Mouse (Mus musculus): ENCODE data around the gene Dram2. TPM values are rescaled to one million over a fixed set of nuclear protein-coding genes. Genes with fewer than 3 reads are reported as not detected.
A peak's percentile ranks its signal among the peaks of the same experiment; 100 is the strongest.

Gene Dram2
- polyA plus RNA-seq (2012; rRNA removed) (41.8 and 43.9 TPM in 2 replicates), polyA plus RNA-seq (2014; fragmentation: Nextera tagmentation; extraction: Ambion mirVana) (51.7 and 57.0 TPM in 2 replicates)

DNA sequence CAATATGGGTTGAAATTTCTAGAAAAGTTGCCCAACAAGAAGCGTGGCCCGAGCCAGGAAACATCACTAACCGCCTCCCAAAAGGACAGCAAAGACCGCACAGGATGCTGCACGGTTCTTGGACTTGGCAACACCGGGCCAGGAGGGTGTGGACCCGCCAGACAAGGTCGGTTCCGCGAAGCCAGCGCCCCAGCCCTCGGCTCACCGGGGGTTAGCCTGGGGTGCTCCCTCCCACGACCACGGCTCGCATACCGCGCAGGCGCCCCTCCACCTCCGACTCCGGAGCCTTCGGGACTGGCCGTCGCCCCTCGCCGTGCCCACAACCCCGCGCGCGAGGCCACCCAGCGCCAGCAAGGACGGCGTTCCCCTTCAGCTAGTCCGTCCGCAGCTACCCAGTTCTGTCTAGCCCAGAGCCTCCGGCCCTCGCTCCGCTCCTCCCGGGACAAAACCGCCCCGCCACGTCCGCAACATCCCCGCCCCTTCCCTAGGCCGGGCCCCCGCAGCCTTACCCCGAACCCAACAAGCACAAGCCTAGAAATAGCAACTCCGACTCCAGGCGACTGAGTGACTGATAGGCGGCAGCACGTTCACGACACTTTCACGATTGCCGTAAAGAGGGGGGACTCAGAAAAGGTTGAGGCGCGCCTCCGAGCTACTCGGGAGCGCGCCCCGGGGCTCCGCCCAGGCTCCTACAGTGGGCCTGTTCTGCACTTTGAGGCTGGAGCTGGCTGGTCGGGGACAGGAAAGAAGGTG lies at the start of gene Dram2, which contains the start of gene Cept1:
TSS of gene Dram2 (plus strand) at position 628 of the 753 bp plus-strand sequence.
TSS of gene Cept1 (minus strand) at position 632 of the 753 bp plus-strand sequence.
- peak; percentile 86; the same call in 1 of the 2 replicates for TF ChIP-seq POLR2A (IDR thresholded peaks at IDR 0.05; ENCODE audit: borderline replicate concordance, extremely low read depth, insufficient read depth, insufficient read length)
- Histone ChIP-seq H3K4me1 (ENCODE audit: control insufficient read depth, insufficient read depth, low read length) (peaks cover 7% of the 10 kb centered on the region), H3K9ac (ENCODE audit: low read depth, low read length, severe bottlenecking) (peak within 1 kb of the TSS; percentile 91), H3K4me2 (replicated peaks; ENCODE audit: low read depth, low read length, severe bottlenecking) (peak within 1 kb of the TSS; percentile 68), H3K27ac (replicated peaks; ENCODE audit: low read depth, low read length) (peak within 1 kb of the TSS; percentile 97), H3K9me3 (ENCODE audit: control insufficient read depth, low read length) (no peaks in the 10 kb centered on the region), H3K27me3 (ENCODE audit: control insufficient read depth, insufficient read depth, low read length) (no peaks in the 10 kb centered on the region), H3K36me3 (ENCODE audit: control insufficient read depth, insufficient read depth, low read length) (peaks cover 4% of the 10 kb centered on the region; the same call in 1 of the 2 replicates), H3K4me3 (replicated peaks; ENCODE audit: low read length) (peak within 1 kb of the TSS; percentile 87)
- ATAC-seq (ENCODE audit: low FRiP score, low read depth) (peak; percentile 97), DNase-seq (ENCODE audit: low spot score) (peak; percentile 98)
- under 1% methylated on average over 54 of the region's 63 CpGs for WGBS

DNA sequence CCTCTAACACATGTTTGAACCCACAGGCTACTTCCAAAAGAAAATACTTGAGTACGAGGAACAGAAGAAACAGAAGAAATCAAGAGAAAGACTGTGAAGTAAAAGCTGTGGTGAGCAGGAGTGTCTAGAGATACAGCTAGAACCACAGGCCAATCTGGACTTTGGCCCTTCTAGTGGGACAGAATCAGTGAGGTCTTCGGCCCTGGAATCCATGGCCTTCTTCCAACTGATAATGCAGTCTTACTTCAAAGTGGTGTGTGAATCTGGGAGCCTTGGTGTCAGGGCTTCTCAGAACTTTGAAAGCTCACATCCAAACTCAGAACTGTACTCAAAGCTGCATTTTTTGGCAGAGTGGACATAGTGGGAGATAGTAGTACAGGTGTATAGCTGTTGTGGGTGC lies 47.1 kb upstream of the Dram2 start:
- TF ChIP-seq POLR2A (IDR thresholded peaks at IDR 0.05; ENCODE audit: borderline replicate concordance, extremely low read depth, insufficient read depth, insufficient read length) = no peak
- Histone ChIP-seq H3K27ac (replicated peaks; ENCODE audit: low read depth, low read length) (no peak overlapping the region), H3K4me1 (ENCODE audit: control insufficient read depth, insufficient read depth, low read length) (no peaks in the 10 kb centered on the region), H3K9me3 (ENCODE audit: control insufficient read depth, low read length) (no peaks in the 10 kb centered on the region), H3K4me2 (replicated peaks; ENCODE audit: low read depth, low read length, severe bottlenecking) (no peak overlapping the region), H3K36me3 (ENCODE audit: control insufficient read depth, insufficient read depth, low read length) (peaks cover 33% of the 10 kb centered on the region), H3K9ac (ENCODE audit: low read depth, low read length, severe bottlenecking) (no peak overlapping the region), H3K27me3 (ENCODE audit: control insufficient read depth, insufficient read depth, low read length) (no peaks in the 10 kb centered on the region), H3K4me3 (replicated peaks; ENCODE audit: low read length) (no peak overlapping the region)
- DNase-seq (ENCODE audit: low spot score) (no peak), ATAC-seq (ENCODE audit: low FRiP score, low read depth) (no peak)
- 88% methylated on average over 2 of the region's 2 CpGs for WGBS

DNA sequence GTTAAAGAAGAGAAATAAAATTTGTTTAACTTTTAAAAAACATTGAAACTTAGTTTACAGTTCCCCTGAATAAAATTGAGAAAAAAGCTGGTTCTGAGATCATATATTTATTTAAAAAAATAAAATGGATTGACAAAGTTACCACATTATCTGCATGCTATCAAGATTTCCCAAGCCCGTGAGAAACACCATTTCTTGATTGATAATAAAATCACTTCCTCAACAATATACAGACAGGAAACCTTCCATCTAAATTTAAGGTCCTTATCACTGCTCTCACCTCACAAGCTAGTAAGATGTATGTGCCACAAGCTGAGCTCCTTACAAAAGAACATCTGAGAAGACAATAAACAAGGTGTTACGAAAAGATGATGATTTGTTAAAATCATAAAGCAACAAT lies 44.7 kb upstream of the Dram2 start:
- Histone ChIP-seq H3K4me2 (replicated peaks; ENCODE audit: low read depth, low read length, severe bottlenecking) (no peak overlapping the region), H3K27me3 (ENCODE audit: control insufficient read depth, insufficient read depth, low read length) (no peaks in the 10 kb centered on the region), H3K27ac (replicated peaks; ENCODE audit: low read depth, low read length) (no peak overlapping the region), H3K36me3 (ENCODE audit: control insufficient read depth, insufficient read depth, low read length) (peaks cover 33% of the 10 kb centered on the region), H3K4me1 (ENCODE audit: control insufficient read depth, insufficient read depth, low read length) (no peaks in the 10 kb centered on the region), H3K9me3 (ENCODE audit: control insufficient read depth, low read length) (no peaks in the 10 kb centered on the region), H3K4me3 (replicated peaks; ENCODE audit: low read length) (no peak overlapping the region), H3K9ac (ENCODE audit: low read depth, low read length, severe bottlenecking) (no peak overlapping the region)
- ATAC-seq (ENCODE audit: low FRiP score, low read depth) (no peak), DNase-seq (ENCODE audit: low spot score) (no peak)
- TF ChIP-seq POLR2A (IDR thresholded peaks at IDR 0.05; ENCODE audit: borderline replicate concordance, extremely low read depth, insufficient read depth, insufficient read length) = no peak
- WGBS = 89% methylated on average over 2 of the region's 2 CpGs

DNA sequence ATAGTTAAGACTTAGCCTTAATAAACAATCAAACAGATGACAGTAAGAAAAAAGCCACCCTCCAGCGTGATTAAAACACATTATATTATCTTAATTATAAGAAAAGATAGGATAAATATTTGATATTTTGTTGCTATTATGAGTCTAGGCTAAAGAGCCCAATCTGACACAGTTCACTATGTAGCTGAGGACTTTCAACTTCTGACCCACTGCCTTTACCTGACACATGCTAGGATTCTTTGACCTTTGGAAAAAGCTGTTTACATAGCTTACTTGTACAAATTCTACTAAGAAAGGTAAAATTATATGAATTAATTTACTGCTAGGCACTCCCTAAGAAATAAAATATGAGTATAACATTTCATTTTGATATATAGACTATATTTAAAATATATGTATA lies 36.9 kb upstream of the Dram2 start:
- WGBS = 91% methylated on average over 1 of the region's 1 CpGs
- Histone ChIP-seq H3K9me3 (ENCODE audit: control insufficient read depth, low read length) (no peaks in the 10 kb centered on the region), H3K4me3 (replicated peaks; ENCODE audit: low read length) (no peak overlapping the region), H3K36me3 (ENCODE audit: control insufficient read depth, insufficient read depth, low read length) (peaks cover 4% of the 10 kb centered on the region; the same call in 1 of the 2 replicates), H3K4me2 (replicated peaks; ENCODE audit: low read depth, low read length, severe bottlenecking) (no peak overlapping the region), H3K9ac (ENCODE audit: low read depth, low read length, severe bottlenecking) (no peak overlapping the region), H3K4me1 (ENCODE audit: control insufficient read depth, insufficient read depth, low read length) (no peaks in the 10 kb centered on the region), H3K27ac (replicated peaks; ENCODE audit: low read depth, low read length) (no peak overlapping the region), H3K27me3 (ENCODE audit: control insufficient read depth, insufficient read depth, low read length) (no peaks in the 10 kb centered on the region)
- DNase-seq (ENCODE audit: low spot score) (no peak), ATAC-seq (ENCODE audit: low FRiP score, low read depth) (no peak)
- TF ChIP-seq POLR2A (IDR thresholded peaks at IDR 0.05; ENCODE audit: borderline replicate concordance, extremely low read depth, insufficient read depth, insufficient read length) = no peak

DNA sequence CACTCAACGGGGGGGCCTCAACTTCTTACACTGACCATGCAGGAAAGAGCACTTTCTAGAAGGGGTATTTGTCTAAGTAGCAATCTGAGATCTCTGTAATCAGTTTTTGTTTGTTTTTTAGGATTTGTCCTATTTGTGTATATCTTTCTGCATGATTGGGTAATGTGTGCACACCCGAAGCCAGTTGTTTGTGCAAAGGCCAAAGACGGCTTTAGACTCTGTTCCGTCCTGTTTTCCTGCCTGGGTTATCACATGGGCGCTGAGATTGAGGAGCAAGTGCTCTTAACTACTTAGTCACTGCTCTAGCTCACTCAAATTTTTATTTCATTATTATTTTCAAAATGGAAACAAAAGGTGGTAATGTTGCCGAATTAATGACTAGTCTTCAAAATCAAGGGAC lies 32.6 kb upstream of the Dram2 start:
- Histone ChIP-seq H3K27me3 (ENCODE audit: control insufficient read depth, insufficient read depth, low read length) (no peaks in the 10 kb centered on the region), H3K9ac (ENCODE audit: low read depth, low read length, severe bottlenecking) (no peak overlapping the region), H3K4me3 (replicated peaks; ENCODE audit: low read length) (no peak overlapping the region), H3K36me3 (ENCODE audit: control insufficient read depth, insufficient read depth, low read length) (peaks cover 7% of the 10 kb centered on the region; the same call in 1 of the 2 replicates), H3K9me3 (ENCODE audit: control insufficient read depth, low read length) (no peaks in the 10 kb centered on the region), H3K4me2 (replicated peaks; ENCODE audit: low read depth, low read length, severe bottlenecking) (no peak overlapping the region), H3K4me1 (ENCODE audit: control insufficient read depth, insufficient read depth, low read length) (no peaks in the 10 kb centered on the region), H3K27ac (replicated peaks; ENCODE audit: low read depth, low read length) (no peak overlapping the region)
- no peak for TF ChIP-seq POLR2A (IDR thresholded peaks at IDR 0.05; ENCODE audit: borderline replicate concordance, extremely low read depth, insufficient read depth, insufficient read length)
- ATAC-seq (ENCODE audit: low FRiP score, low read depth) (no peak), DNase-seq (ENCODE audit: low spot score) (no peak)
- WGBS = 94% methylated on average over 6 of the region's 6 CpGs

Data from limb, embryonic 14.5 days (tissue).